Mouse (Mus musculus) lung, postnatal 0 days (tissue): Measurements from ENCODE around the gene D7Ertd443e. TPM values are rescaled to one million over a fixed set of nuclear protein-coding genes. Genes with fewer than 3 reads are reported as not detected.
A peak's percentile ranks its signal among the peaks of the same experiment; 100 is the strongest.

ENCODE experiments used
- ATAC-seq: fragments of 200-750 bp; cut with Nextera tagmentation; 2 replicates; pipeline ENCODE4 v1.8.0; 2017; ENCODE audit warnings: moderate library complexity
- DNase-seq: peaks from one replicate; pipeline ENCODE4 v3.0.0-alpha.2; 2016; ENCODE audit warnings: low spot score
- H3K27ac ChIP-seq: fragments of 300-500 bp; sonication (generic); 2 replicates; pipeline ENCODE4 v1.5.1; 2014; ENCODE audit warnings: antibody characterized with exemption, mild to moderate bottlenecking, low read length, mixed read lengths
- H3K27me3 ChIP-seq: fragments of 300-500 bp; sonication (generic); replicated peaks from 2 replicates; pipeline ENCODE4 v1.6.1; 2014; ENCODE audit warnings: low read length, mixed read lengths; ENCODE audit not compliant: insufficient read depth
- H3K36me3 ChIP-seq: fragments of 300-500 bp; sonication (generic); 2 replicates; pipeline ENCODE4 v1.6.1; 2014; ENCODE audit warnings: low read length, mixed read lengths; ENCODE audit not compliant: insufficient read depth
- H3K4me1 ChIP-seq: fragments of 300-500 bp; sonication (generic); 2 replicates; pipeline ENCODE4 v1.6.1; 2014; ENCODE audit warnings: antibody characterized with exemption, low read depth, low read length, mixed read lengths; ENCODE audit not compliant: insufficient read depth
- H3K4me2 ChIP-seq: fragments of 300-500 bp; sonication (generic); replicated peaks from 2 replicates; pipeline ENCODE4 v1.6.1; 2014; ENCODE audit warnings: low read depth, mild to moderate bottlenecking, low read length, moderate library complexity, mixed read lengths
- H3K4me3 ChIP-seq: fragments of 300-500 bp; sonication (generic); 2 replicates; pipeline ENCODE4 v1.5.1; 2014; ENCODE audit warnings: low read depth, low read length
- H3K9ac ChIP-seq: fragments of 300-500 bp; sonication (generic); replicated peaks from 2 replicates; pipeline ENCODE4 v1.6.1; 2014; ENCODE audit warnings: low read depth, mild to moderate bottlenecking
- H3K9me3 ChIP-seq: fragments of 300-500 bp; sonication (generic); 2 replicates; pipeline ENCODE4 v1.6.1; 2016; ENCODE audit warnings: low read length, mixed read lengths
- CTCF ChIP-seq: IDR thresholded peaks from 2 replicates; pipeline ENCODE4 v1.5.1; 2016; ENCODE audit warnings: antibody characterized with exemption, mild to moderate bottlenecking
- EP300 ChIP-seq: IDR thresholded peaks from 2 replicates; pipeline ENCODE4 v1.6.1; 2016; ENCODE audit warnings: antibody characterized with exemption, mild to moderate bottlenecking, control low read depth
- WGBS: fragments of 180-500 bp; shearing (Covaris S2); extraction: QIAGEN DNeasy Blood & Tissue Kit; methylation state at CpG from one replicate; pipeline ENCODE4 v1.1.7; 2014; 5-methylcytosine and 5-hydroxymethylcytosine counted together
- polyA plus RNA-seq: library from polyadenylated mRNA; unstranded; fragments of >200 nt; fragmentation: Nextera tagmentation; extraction: Ambion mirVana; gene quantifications from 2 replicates; pipeline ENCODE4 v1.2.1, GENCODE M21; 2015

Gene D7Ertd443e
- polyA plus RNA-seq, 1 experiment from 2014 or later = 0.17 TPM

DNA sequence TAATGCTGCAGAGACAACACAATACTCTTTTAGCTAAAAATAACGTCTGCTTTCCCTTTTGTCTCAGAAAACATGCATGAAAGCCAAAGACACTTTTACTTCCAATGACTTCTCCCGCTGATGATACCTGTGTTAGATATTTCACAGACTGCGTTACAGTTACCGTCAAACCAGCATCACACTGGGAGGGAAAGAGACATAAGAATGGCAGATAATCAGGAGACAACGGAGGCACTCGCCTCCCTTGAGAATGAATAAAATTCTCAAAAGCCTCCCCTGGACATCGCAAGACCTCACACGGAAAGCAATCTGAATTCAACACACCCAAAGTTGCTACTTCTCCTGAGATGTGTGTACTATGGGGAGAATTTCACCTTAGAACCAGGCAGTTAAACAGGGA is 11.3 kb upstream of the D7Ertd443e start:
- H3K9ac ChIP-seq = no peak overlapping the region
- no peaks in the 10 kb centered on the region for H3K9me3 ChIP-seq
- DNase-seq (no peak), ATAC-seq (no peak)
- no peak overlapping the region for H3K27ac ChIP-seq
- TF ChIP-seq EP300 (no peak), CTCF (no peak)
- no peak overlapping the region for H3K4me2 ChIP-seq
- no peak overlapping the region for H3K4me3 ChIP-seq
- H3K4me1 ChIP-seq = no peaks in the 10 kb centered on the region
- no peaks in the 10 kb centered on the region for H3K36me3 ChIP-seq
- whole genome bisulfite sequencing = 82% methylated on average over 8 of the region's 8 CpGs
- H3K27me3 ChIP-seq = no peaks in the 10 kb centered on the region

DNA sequence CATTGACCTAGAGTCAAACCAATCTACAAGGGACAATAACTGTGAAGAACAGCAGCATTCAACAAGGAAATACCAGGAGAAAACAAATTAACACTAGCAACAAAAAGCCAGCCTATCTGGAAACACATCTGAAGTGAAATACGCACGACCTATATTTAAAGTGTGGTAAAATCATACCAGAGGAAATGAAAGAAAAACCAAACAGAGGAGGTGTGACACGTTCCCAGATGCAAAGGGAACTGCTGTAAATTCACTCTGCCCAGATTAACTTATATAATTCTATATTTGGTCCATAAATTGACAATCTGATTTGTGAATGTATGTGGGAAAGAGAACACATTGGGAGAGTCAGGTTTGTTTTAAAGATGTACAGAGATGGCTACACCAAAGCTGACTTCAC is 2.7 kb downstream of the D7Ertd443e start:
- 68% methylated on average over 3 of the region's 3 CpGs for WGBS
- Histone ChIP-seq H3K9me3 (no peaks in the 10 kb centered on the region), H3K4me1 (peaks cover 2% of the 10 kb centered on the region; the same call in 1 of the 2 replicates), H3K9ac (no peak overlapping the region), H3K4me2 (no peak overlapping the region), H3K27me3 (no peaks in the 10 kb centered on the region), H3K27ac (no peak overlapping the region), H3K4me3 (no peak overlapping the region), H3K36me3 (no peaks in the 10 kb centered on the region)
- DNase-seq (no peak), ATAC-seq (no peak)
- no peak for TF ChIP-seq CTCF

DNA sequence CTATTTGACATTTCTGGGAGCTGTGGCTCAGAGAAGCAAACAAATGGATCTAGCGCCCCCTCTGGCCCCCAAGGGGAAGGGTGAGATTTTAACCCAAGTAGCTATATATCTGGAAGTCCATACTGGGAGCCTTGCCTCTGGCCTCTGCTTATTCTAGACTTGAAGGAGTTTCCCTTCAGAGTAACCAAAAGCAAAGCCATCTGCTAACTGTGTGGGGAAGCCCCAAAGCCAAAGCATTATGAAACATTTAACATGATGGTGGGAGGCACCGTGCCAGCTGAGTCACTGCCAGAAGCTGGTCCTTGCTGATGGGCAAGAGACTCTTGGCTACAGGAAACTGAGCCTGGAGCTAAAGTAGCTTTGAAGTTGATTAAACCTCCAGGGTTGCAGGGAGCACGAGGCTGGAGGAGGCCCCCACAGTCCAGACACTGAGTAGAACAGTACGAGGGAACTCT is 4.0 kb downstream of the D7Ertd443e start:
- DNase-seq (peak; percentile 93), ATAC-seq (peak; percentile 90)
- Histone ChIP-seq H3K36me3 (no peaks in the 10 kb centered on the region), H3K9me3 (no peaks in the 10 kb centered on the region), H3K27me3 (no peaks in the 10 kb centered on the region), H3K9ac (no peak overlapping the region), H3K27ac (no peak overlapping the region; the same call in 1 of the 2 replicates), H3K4me2 (no peak overlapping the region), H3K4me1 (peaks cover 2% of the 10 kb centered on the region; the same call in 1 of the 2 replicates), H3K4me3 (no peak overlapping the region)
- WGBS = 10% methylated on average over 4 of the region's 4 CpGs
- TF ChIP-seq CTCF = peak; percentile 57
- peak; percentile 61 for TF ChIP-seq EP300

DNA sequence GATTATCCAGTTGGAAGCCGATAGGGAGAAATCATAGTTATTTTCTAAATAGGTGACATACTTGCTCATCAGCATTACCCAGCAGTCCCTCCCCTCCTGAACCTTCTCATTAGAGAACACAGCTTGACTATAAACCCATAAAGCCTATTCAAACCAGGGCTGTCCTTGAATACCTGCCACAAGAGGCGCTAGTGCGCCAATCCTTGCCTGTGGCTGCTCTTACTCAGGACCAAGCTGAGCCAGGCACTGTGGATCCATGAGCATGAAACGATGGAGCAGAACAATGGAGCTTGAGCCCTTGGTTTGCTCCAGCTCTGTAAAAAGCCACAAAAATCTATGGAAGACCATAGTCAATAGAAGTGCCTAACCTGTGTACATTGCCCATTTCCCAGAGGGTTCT is 7.2 kb downstream of the D7Ertd443e start:
- peaks cover 2% of the 10 kb centered on the region; the same call in 1 of the 2 replicates for H3K4me1 ChIP-seq
- H3K9me3 ChIP-seq = no peaks in the 10 kb centered on the region
- no peak overlapping the region for H3K27ac ChIP-seq
- no peak overlapping the region for H3K4me2 ChIP-seq
- WGBS = 58% methylated on average over 4 of the region's 4 CpGs
- H3K4me3 ChIP-seq = no peak overlapping the region
- no peaks in the 10 kb centered on the region for H3K27me3 ChIP-seq
- ATAC-seq (no peak), DNase-seq (peak; percentile 49)
- TF ChIP-seq EP300 (no peak), CTCF (peak; percentile 83)
- no peak overlapping the region for H3K9ac ChIP-seq
- H3K36me3 ChIP-seq = no peaks in the 10 kb centered on the region

DNA sequence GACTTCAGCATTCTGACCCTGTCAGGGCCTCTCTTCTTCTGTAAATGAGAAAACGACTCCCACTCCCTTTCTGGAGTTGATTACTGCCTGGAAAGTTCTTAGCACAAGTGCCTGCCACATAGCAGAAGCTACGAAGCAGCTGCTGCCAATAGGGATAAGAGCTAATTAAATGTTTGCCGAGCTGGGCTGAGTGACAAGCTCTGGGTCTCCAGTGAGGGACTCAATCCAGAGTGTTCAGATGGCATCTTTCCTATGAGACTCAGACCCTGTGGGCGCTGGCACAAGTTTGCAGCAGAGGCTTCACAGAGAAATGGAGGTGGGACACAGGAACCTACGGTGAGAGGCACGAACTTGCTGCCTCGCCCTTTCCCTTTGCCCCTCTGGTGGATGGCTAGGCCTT is 8.7 kb downstream of the D7Ertd443e start:
- Histone ChIP-seq H3K27ac (no peak overlapping the region), H3K4me2 (no peak overlapping the region), H3K9ac (no peak overlapping the region), H3K27me3 (no peaks in the 10 kb centered on the region), H3K4me3 (no peak overlapping the region), H3K4me1 (peaks cover 2% of the 10 kb centered on the region; the same call in 1 of the 2 replicates), H3K36me3 (no peaks in the 10 kb centered on the region), H3K9me3 (no peaks in the 10 kb centered on the region)
- ATAC-seq = no peak
- TF ChIP-seq CTCF = no peak
- 48% methylated on average over 7 of the region's 7 CpGs for WGBS
- peak; percentile 27 for DNase-seq

DNA sequence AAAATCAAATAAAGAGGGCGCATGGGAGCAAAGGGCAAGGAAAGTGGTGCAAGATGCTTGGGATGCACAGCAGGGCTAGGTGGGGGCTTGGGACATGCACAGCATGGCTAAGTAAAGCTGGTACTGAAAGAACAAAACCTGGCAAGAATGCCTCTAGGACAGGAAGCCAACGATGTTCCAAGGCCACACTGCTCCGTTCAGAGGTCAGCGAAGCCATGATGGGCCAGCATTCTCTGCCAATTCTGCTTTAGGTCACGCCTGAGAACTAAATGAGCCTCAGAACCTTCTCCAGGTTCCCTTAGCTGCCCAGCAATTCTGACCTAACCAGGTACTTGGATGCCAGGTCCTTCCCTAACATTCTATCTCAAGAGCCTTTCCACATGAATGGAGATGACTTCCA is 13.2 kb downstream of the D7Ertd443e start:
- whole genome bisulfite sequencing = 57% methylated on average over 5 of the region's 5 CpGs
- no peak for TF ChIP-seq EP300
- TF ChIP-seq CTCF = no peak
- Histone ChIP-seq H3K4me2 (no peak overlapping the region), H3K9ac (no peak overlapping the region), H3K27ac (no peak overlapping the region), H3K36me3 (no peaks in the 10 kb centered on the region), H3K9me3 (no peaks in the 10 kb centered on the region), H3K4me1 (no peaks in the 10 kb centered on the region), H3K4me3 (no peak overlapping the region), H3K27me3 (no peaks in the 10 kb centered on the region)
- ATAC-seq (no peak), DNase-seq (no peak)

DNA sequence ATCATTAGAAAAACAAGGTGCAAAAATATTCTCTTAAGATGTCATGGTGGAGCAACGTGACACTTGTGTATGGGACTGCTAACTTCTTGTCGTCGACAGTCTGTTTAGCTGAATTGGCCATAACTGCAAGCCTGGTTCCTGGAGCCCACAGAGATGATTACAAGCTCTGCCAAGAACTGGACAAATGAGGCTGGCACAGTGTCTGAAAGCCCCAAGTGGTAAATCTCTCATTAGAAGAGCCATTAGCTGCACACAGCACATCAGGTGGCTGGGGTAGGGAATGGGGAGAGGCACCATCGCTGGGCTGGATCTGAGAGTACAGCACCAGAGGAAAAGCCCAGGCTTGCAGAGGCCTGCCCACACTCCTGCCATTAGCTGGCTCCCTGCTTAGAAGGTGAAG is 16.2 kb downstream of the D7Ertd443e start:
- 85% methylated on average over 4 of the region's 4 CpGs for WGBS
- TF ChIP-seq EP300 = no peak
- TF ChIP-seq CTCF = no peak
- no peak overlapping the region for H3K4me3 ChIP-seq
- no peaks in the 10 kb centered on the region for H3K36me3 ChIP-seq
- ATAC-seq (no peak), DNase-seq (no peak)
- H3K9ac ChIP-seq = no peak overlapping the region
- H3K27me3 ChIP-seq = no peaks in the 10 kb centered on the region
- H3K9me3 ChIP-seq = no peaks in the 10 kb centered on the region
- no peaks in the 10 kb centered on the region for H3K4me1 ChIP-seq
- no peak overlapping the region for H3K27ac ChIP-seq
- no peak overlapping the region for H3K4me2 ChIP-seq
